Mouse (Mus musculus) olfactory bulb, adult 2 months (tissue): ENCODE data around the gene Krtap1-4. TPM values are rescaled to one million over a fixed set of nuclear protein-coding genes. Genes with fewer than 3 reads are reported as not detected.

ENCODE experiments used
- H3K27ac ChIP-seq: fragments of 200-500 bp; 2 replicates; pipeline ENCODE4 v1.5.1; 2012; ENCODE audit warnings: low read depth, low read length; ENCODE audit not compliant: insufficient read depth
- H3K4me1 ChIP-seq: fragments of 200-500 bp; 2 replicates; pipeline ENCODE4 v1.6.1; 2012; ENCODE audit warnings: low read length; ENCODE audit not compliant: control insufficient read depth, insufficient read depth
- H3K4me3 ChIP-seq: fragments of 200-500 bp; 2 replicates; pipeline ENCODE4 v1.5.1; 2012; ENCODE audit warnings: mild to moderate bottlenecking, low read depth, low read length, moderate library complexity; ENCODE audit not compliant: insufficient read depth
- CTCF ChIP-seq: fragments of 200-500 bp; IDR thresholded peaks from 2 replicates; pipeline ENCODE4 v1.5.1; 2012; ENCODE audit warnings: low read depth, mild to moderate bottlenecking, low read length, moderate library complexity; ENCODE audit not compliant: insufficient read depth
- POLR2A ChIP-seq: fragments of 200-500 bp; IDR thresholded peaks from 2 replicates; pipeline ENCODE4 v1.6.1; 2012; ENCODE audit warnings: mild to moderate bottlenecking, low read depth, low read length, moderate library complexity; ENCODE audit not compliant: insufficient read depth
- WGBS: fragments of 180-500 bp; shearing (Covaris S2); methylation state at CpG from one replicate; pipeline ENCODE4 v1.1.7; 2018; 5-methylcytosine and 5-hydroxymethylcytosine counted together
- polyA plus RNA-seq: library from polyadenylated mRNA; stranded (reverse); fragments of >200 nt; gene quantifications from 2 replicates; pipeline ENCODE4 v1.2.4, GENCODE M21; 2012; ENCODE audit warnings: low replicate concordance; ENCODE audit not compliant: missing spikeins, insufficient read depth, insufficient read length

Gene Krtap1-4
- polyA plus RNA-seq, 1 experiment, result not detected

- 80% methylated on average over 2 of the region's 2 CpGs for WGBS
- Histone ChIP-seq H3K27ac (no peak within 1 kb of the TSS), H3K4me1 (no peaks in the 10 kb centered on the region), H3K4me3 (no peak within 1 kb of the TSS)
- TF ChIP-seq POLR2A (no peak), CTCF (no peak)
These were observed 26.7 kb downstream of the Krtap1-4 start, which contains the start of gene Krtap3-2 for GRCm38 (mm10) chr11:99556753-99557152. Gene Krtap3-2 (minus strand): TSS chr11:99556853.

- TF ChIP-seq CTCF, result no peak
- TF ChIP-seq POLR2A, result no peak
- no peak overlapping the region for H3K4me3 ChIP-seq
- no peak overlapping the region for H3K27ac ChIP-seq
- 88% methylated on average over 2 of the region's 2 CpGs for WGBS
- no peaks in the 10 kb centered on the region for H3K4me1 ChIP-seq
These were observed 27.3 kb downstream of the Krtap1-4 start for GRCm38 (mm10) chr11:99556195-99556594.

- no peak within 1 kb of the TSS for H3K4me3 ChIP-seq
- 45% methylated on average over 4 of the region's 4 CpGs for WGBS
These were observed 32.7 kb downstream of the Krtap1-4 start, which contains the start of gene Krtap3-3 for GRCm38 (mm10) chr11:99550765-99551164. Gene Krtap3-3 (minus strand): TSS chr11:99550865.

GRCm38 (mm10) chr11:99547892-99548291 lies 35.6 kb downstream of the Krtap1-4 start:
- Histone ChIP-seq H3K4me3 (no peak overlapping the region), H3K4me1 (no peaks in the 10 kb centered on the region), H3K27ac (no peak overlapping the region)
- no peak for TF ChIP-seq CTCF
- TF ChIP-seq POLR2A, result no peak

More at GRCm38 (mm10) chr11:99550765-99551164, 32.7 kb downstream of the Krtap1-4 start, which contains the start of gene Krtap3-3:
- no peak for TF ChIP-seq CTCF
- TF ChIP-seq POLR2A, result no peak
- Histone ChIP-seq H3K27ac (no peak within 1 kb of the TSS), H3K4me1 (no peaks in the 10 kb centered on the region)

GRCm38 (mm10) chr11:99539721-99540120 lies 43.7 kb downstream of the Krtap1-4 start:
- WGBS, result 26% methylated on average over 9 of the region's 9 CpGs
- TF ChIP-seq POLR2A (no peak), CTCF (no peak)
- Histone ChIP-seq H3K27ac (no peak overlapping the region), H3K4me1 (peaks cover 5% of the 10 kb centered on the region), H3K4me3 (no peak overlapping the region)

Other genes starting within 250 kb of the Krtap1-4 start
- gene Krt26, start 245.7 kb downstream of the Krtap1-4 start, polyA plus RNA-seq, result not detected in 2 replicates
- not detected in 2 replicates for gene Krt27, start 232.6 kb downstream of the Krtap1-4 start, polyA plus RNA-seq
- gene Krt28, start 208.8 kb downstream of the Krtap1-4 start, polyA plus RNA-seq, result not detected in 2 replicates
- gene Krt10, start 194.3 kb downstream of the Krtap1-4 start, polyA plus RNA-seq, result not detected in 2 replicates
- not detected in 2 replicates for gene Krt12, start 161.4 kb downstream of the Krtap1-4 start, polyA plus RNA-seq
- not detected in 2 replicates for gene Krt20, start 145.5 kb downstream of the Krtap1-4 start, polyA plus RNA-seq
- not detected in 2 replicates for gene Krt23, start 90.5 kb downstream of the Krtap1-4 start, polyA plus RNA-seq
- not detected in 2 replicates for gene Krt39, start 62.3 kb downstream of the Krtap1-4 start, polyA plus RNA-seq
- gene Krt40, start 40.5 kb downstream of the Krtap1-4 start, polyA plus RNA-seq, result not detected in 2 replicates
- not detected in 2 replicates for gene Krtap3-3, start 32.8 kb downstream of the Krtap1-4 start, polyA plus RNA-seq
- gene Krtap3-2, start 26.8 kb downstream of the Krtap1-4 start, polyA plus RNA-seq, result not detected in 2 replicates
- gene Gm11939, start 24.2 kb downstream of the Krtap1-4 start, polyA plus RNA-seq, result not detected in 2 replicates
- not detected in 2 replicates for gene Krtap3-1, start 17.0 kb downstream of the Krtap1-4 start, polyA plus RNA-seq
- not detected in 2 replicates for gene Krtap1-5, start 2.6 kb downstream of the Krtap1-4 start, polyA plus RNA-seq
- not detected in 2 replicates for gene Krtap1-3, start 7.7 kb upstream of the Krtap1-4 start, polyA plus RNA-seq
- gene Krtap9-3, start 14.5 kb upstream of the Krtap1-4 start, polyA plus RNA-seq, result not detected in 2 replicates
- not detected in 2 replicates for gene Gm11938, start 19.7 kb upstream of the Krtap1-4 start, polyA plus RNA-seq
- gene Gm11937, start 26.5 kb upstream of the Krtap1-4 start, polyA plus RNA-seq, result not detected in 2 replicates
- gene Krtap2-4, start 31.2 kb upstream of the Krtap1-4 start, polyA plus RNA-seq, result not detected in 2 replicates
- not detected in 2 replicates for gene Gm11562, start 36.8 kb upstream of the Krtap1-4 start, polyA plus RNA-seq
- gene Krtap4-1, start 44.6 kb upstream of the Krtap1-4 start, polyA plus RNA-seq, result not detected in 2 replicates
- gene Krtap4-2, start 51.4 kb upstream of the Krtap1-4 start, polyA plus RNA-seq, result not detected in 2 replicates
- not detected in 2 replicates for gene Krtap4-7, start 60.4 kb upstream of the Krtap1-4 start, polyA plus RNA-seq
- gene Gm11555, start 66.6 kb upstream of the Krtap1-4 start, polyA plus RNA-seq, result not detected in 2 replicates
- gene Gm11563, start 75.3 kb upstream of the Krtap1-4 start, polyA plus RNA-seq, result not detected in 2 replicates
- not detected in 2 replicates for gene Krtap4-6, start 82.3 kb upstream of the Krtap1-4 start, polyA plus RNA-seq
- not detected in 2 replicates for gene Gm14190, start 107.1 kb upstream of the Krtap1-4 start, polyA plus RNA-seq
- gene Gm14180, start 150.6 kb upstream of the Krtap1-4 start, polyA plus RNA-seq, result not detected in 2 replicates
- not detected in 2 replicates for gene Gm11595, start 189.3 kb upstream of the Krtap1-4 start, polyA plus RNA-seq
- not detected in 2 replicates for gene Krtap4-8, start 197.1 kb upstream of the Krtap1-4 start, polyA plus RNA-seq
- gene Krtap4-9, start 201.5 kb upstream of the Krtap1-4 start, polyA plus RNA-seq, result not detected in 2 replicates
- not detected in 2 replicates for gene Gm11596, start 209.8 kb upstream of the Krtap1-4 start, polyA plus RNA-seq
- gene Gm11569, start 215.3 kb upstream of the Krtap1-4 start, polyA plus RNA-seq, result not detected in 2 replicates
- gene Gm11554, start 220.8 kb upstream of the Krtap1-4 start, polyA plus RNA-seq, result not detected in 2 replicates
- gene Krtap4-13, start 226.2 kb upstream of the Krtap1-4 start, polyA plus RNA-seq, result not detected in 2 replicates
- gene Gm11564, start 232.0 kb upstream of the Krtap1-4 start, polyA plus RNA-seq, result not detected in 2 replicates